Mouse (Mus musculus) embryonic facial prominence, embryonic 15.5 days (tissue): ENCODE data around the gene Hapln1. TPM values are rescaled to one million over a fixed set of nuclear protein-coding genes. Genes with fewer than 3 reads are reported as not detected.

Experiments used
- polyA plus RNA-seq: library from polyadenylated mRNA; unstranded; fragments of >200 nt; fragmentation: Nextera tagmentation; extraction: Ambion mirVana; gene quantifications from 2 replicates; pipeline ENCODE4 v1.2.1, GENCODE M21; 2015

Hapln1 gene
- polyA plus RNA-seq, 1 experiment from 2014 or later: 28.4 TPM

Other genes with a start within 250 kb of the Hapln1 start
- 93.5 and 109 TPM in 2 replicates for gene Vcan, start 202.7 kb downstream of the Hapln1 start, polyA plus RNA-seq